Mouse (Mus musculus) megakaryocyte, embryonic 14.5 days (primary cell): ENCODE measurements around the gene Clcn5. TPM values are rescaled to one million over a fixed set of nuclear protein-coding genes. Genes with fewer than 3 reads are reported as not detected.

ENCODE experiments used
- H3K27me3 ChIP-seq: replicated peaks from 2 replicates; pipeline ENCODE3; 2012; ENCODE audit warnings: inconsistent platforms
- H3K36me3 ChIP-seq: replicated peaks from 2 replicates; pipeline ENCODE3; 2012; ENCODE audit warnings: low read length, inconsistent platforms, mixed read lengths
- H3K4me1 ChIP-seq: 2 replicates; pipeline ENCODE4 v1.6.1; 2012; ENCODE audit warnings: inconsistent platforms
- H3K4me3 ChIP-seq: replicated peaks from 2 replicates; pipeline ENCODE3; 2012; ENCODE audit warnings: moderate library complexity, mild to moderate bottlenecking, inconsistent platforms
- H3K9me3 ChIP-seq: 2 replicates; pipeline ENCODE4 v1.6.1; 2012; ENCODE audit warnings: inconsistent platforms
- FLI1 ChIP-seq: IDR thresholded peaks from 2 replicates; pipeline ENCODE4 v1.6.1; 2012; ENCODE audit warnings: low read length, inconsistent platforms, mixed read lengths
- GATA1 ChIP-seq: IDR thresholded peaks from 3 replicates; pipeline ENCODE4 v1.6.1; 2012; ENCODE audit warnings: mixed read lengths, low read length, inconsistent platforms, borderline replicate concordance
- polyA plus RNA-seq: library from polyadenylated mRNA; stranded (reverse); fragments of >175 nt; gene quantifications from 2 replicates; pipeline ENCODE4 v1.2.3, GENCODE M21; 2012; ENCODE audit warnings: low replicate concordance; ENCODE audit not compliant: insufficient read depth

Gene Clcn5
- polyA plus RNA-seq, 1 experiment = 0.12 TPM

DNA sequence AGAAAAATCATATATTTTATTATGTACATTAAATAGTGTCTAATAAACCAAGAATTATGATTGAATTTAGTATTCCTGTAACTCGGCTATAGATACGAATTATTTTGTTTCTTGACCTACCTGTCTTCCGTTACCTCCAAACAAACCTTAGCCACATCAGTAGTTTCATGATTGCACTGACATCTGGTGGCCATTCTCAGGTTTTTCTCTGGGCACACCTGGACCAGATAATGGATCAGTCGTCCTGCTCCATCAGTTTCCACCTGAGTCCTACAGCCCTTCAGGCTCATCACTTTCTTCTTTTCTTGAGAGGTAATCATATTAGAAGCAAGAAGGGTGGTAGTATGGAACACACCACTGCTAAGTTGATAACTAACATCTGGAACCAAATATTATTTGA is 169.0 kb downstream of the Clcn5 start:
- peaks cover 5% of the 10 kb centered on the region for H3K27me3 ChIP-seq
- no peak overlapping the region for H3K4me3 ChIP-seq
- H3K4me1 ChIP-seq = no peaks in the 10 kb centered on the region
- TF ChIP-seq FLI1 (no peak), GATA1 (no peak)
- H3K9me3 ChIP-seq = peaks cover 15% of the 10 kb centered on the region
- no peaks in the 10 kb centered on the region for H3K36me3 ChIP-seq

DNA sequence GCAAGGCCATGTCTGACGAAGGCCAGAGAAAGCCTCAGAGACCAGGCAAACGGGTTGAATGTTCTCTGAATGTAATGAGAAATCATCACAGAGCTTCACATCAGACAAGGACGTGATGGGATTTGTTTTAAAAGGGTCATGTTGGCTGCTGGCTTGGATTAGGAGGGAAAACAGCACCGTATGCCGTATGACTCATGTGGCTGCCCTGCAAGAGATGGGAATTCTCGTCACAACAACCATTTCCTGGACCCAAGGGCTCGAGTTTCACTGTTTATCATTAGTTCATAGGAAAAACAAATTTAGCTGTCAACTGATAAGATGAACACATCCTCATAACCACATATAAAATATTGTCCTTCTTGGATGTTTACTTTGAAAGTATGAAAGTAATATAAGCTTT is 173.0 kb downstream of the Clcn5 start:
- TF ChIP-seq FLI1 (no peak), GATA1 (no peak)
- H3K9me3 ChIP-seq = peaks cover 10% of the 10 kb centered on the region
- H3K4me3 ChIP-seq = no peak overlapping the region
- H3K27me3 ChIP-seq = peaks cover 8% of the 10 kb centered on the region
- no peaks in the 10 kb centered on the region for H3K36me3 ChIP-seq
- H3K4me1 ChIP-seq = no peaks in the 10 kb centered on the region

DNA sequence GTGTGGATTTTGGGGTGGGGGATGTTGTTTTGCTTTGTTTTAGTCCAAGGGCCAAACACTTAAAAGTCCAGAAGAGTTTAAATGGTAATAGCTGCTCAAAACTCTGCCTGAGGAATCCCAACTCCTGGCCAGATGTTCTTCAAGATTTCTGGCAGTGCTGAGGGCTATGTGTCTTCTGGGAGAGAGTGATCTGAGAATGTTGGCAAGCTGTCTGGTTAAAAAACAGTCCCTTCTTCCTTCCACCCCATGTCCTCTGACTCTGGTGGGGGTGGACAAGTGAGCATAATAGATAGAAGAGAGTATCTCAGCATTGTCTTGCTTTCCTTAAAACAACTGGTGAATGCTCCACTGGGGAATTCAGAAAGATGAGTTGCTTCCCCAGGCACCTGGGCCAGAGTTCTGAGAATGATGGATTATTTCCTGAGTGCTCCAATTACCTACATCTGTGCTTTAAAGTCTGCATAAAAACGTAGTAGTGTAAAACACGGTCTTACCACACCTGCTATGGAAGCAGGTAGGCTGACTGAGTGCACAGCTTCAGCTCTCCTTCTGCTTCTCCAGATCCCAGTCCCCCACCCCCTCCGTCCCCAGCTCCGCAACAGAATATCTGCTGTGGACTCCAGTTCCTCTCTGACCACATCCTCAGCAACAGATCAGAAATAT is 197.4 kb downstream of the Clcn5 start:
- peaks cover 31% of the 10 kb centered on the region for H3K4me1 ChIP-seq
- H3K4me3 ChIP-seq = peak overlapping the region; percentile 78
- H3K27me3 ChIP-seq = peaks cover 6% of the 10 kb centered on the region
- TF ChIP-seq GATA1 = no peak
- TF ChIP-seq FLI1 = no peak
- H3K36me3 ChIP-seq = no peaks in the 10 kb centered on the region
- H3K9me3 ChIP-seq = no peaks in the 10 kb centered on the region

GRCm38 (mm10) chrX:7114885-7115284 is 204.3 kb downstream of the Clcn5 start:
- Histone ChIP-seq H3K36me3 (no peaks in the 10 kb centered on the region), H3K4me3 (no peak overlapping the region), H3K9me3 (no peaks in the 10 kb centered on the region), H3K4me1 (no peaks in the 10 kb centered on the region), H3K27me3 (peaks cover 7% of the 10 kb centered on the region)
- TF ChIP-seq GATA1 = no peak
- no peak for TF ChIP-seq FLI1

Other genes with a start within 250 kb of the Clcn5 start
- gene Usp27x, start 56.5 kb upstream of the Clcn5 start, polyA plus RNA-seq = 0.26 TPM in 1 of 2 replicates, not detected in the other